Mouse (Mus musculus) cortical plate, adult 2 months (tissue): ENCODE measurements around the gene Clpb. TPM values are rescaled to one million over a fixed set of nuclear protein-coding genes. Genes with fewer than 3 reads are reported as not detected.
A peak's percentile ranks its signal among the peaks of the same experiment; 100 is the strongest.

ENCODE experiments used
- H3K27ac ChIP-seq: fragments of 200-500 bp; 2 replicates; pipeline ENCODE4 v1.5.1; 2012; ENCODE audit warnings: low read length, control low read depth, inconsistent platforms; ENCODE audit not compliant: insufficient read depth
- H3K4me1 ChIP-seq: fragments of 200-500 bp; 2 replicates; pipeline ENCODE4 v1.6.1; 2011; ENCODE audit warnings: low read length; ENCODE audit not compliant: control insufficient read depth, insufficient read depth
- H3K4me3 ChIP-seq: fragments of 200-500 bp; 2 replicates; pipeline ENCODE4 v1.5.1; 2011; ENCODE audit warnings: mild to moderate bottlenecking, low read length, control low read depth; ENCODE audit not compliant: insufficient read depth
- CTCF ChIP-seq: fragments of 200-500 bp; IDR thresholded peaks from 2 replicates; pipeline ENCODE4 v1.5.1; 2011; ENCODE audit warnings: mild to moderate bottlenecking, control low read depth, low read length; ENCODE audit not compliant: insufficient read depth; ENCODE audit errors: extremely low read depth
- POLR2A ChIP-seq: fragments of 200-500 bp; IDR thresholded peaks from 2 replicates; pipeline ENCODE4 v1.6.1; 2011; ENCODE audit warnings: mild to moderate bottlenecking, low read length, control low read depth; ENCODE audit not compliant: insufficient read depth; ENCODE audit errors: extremely low read depth
- polyA plus RNA-seq: library from polyadenylated mRNA; depleted of rRNA; stranded (reverse); fragments of >200 nt; gene quantifications from 2 replicates; pipeline ENCODE4 v1.2.3, GENCODE M21; 2012

The Clpb gene
- polyA plus RNA-seq, 1 experiment, result 48.1 TPM

DNA sequence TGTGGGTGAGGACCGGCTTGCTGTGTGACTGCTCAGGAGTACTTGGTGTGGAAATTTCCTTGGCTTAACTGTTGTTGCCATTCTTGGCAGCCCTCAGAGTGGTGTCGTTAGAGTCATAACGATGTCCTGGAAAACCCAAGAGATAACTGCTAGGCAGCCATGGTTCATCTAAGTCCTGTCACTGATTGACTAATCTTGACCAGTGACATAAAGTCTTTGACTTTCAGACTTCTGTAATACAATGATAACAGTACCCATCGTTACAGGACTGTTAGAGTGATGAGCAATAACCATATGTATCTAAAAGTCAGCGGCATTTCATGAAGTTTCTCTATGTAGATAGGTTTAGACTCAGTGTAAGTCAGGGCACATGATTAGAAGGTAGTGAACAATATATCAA, 46.8 kb downstream of the Clpb start:
- H3K4me3 ChIP-seq, result no peak overlapping the region
- no peak overlapping the region for H3K27ac ChIP-seq
- no peaks in the 10 kb centered on the region; the same call in 1 of the 2 replicates for H3K4me1 ChIP-seq

DNA sequence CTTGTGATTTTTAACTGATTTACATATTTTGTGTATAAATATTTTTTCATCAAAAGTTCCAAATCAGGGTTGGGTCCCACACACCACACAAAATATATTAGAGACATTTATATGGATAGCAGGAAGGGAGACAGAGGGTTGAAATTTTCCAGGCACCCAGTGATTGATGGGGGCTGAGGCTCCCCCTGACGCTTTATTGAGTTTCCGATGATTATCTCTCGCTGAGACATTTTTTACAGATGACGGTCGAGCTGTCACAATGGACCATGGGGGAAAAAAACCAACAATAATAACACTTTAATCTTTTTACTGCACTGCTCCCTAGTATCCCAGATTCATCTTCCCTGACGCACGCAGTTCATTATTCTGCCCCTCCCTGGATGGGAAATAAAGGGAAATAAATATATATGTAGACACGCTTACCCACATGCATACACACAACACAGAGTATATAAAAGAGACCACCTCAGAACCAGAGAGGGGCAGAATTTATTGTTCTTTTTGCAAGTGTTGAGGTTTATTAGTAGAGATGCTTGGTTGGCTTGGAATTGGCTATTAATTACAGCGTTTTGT, 50.5 kb downstream of the Clpb start:
- Histone ChIP-seq H3K4me1 (no peaks in the 10 kb centered on the region; the same call in 1 of the 2 replicates), H3K4me3 (no peak overlapping the region), H3K27ac (no peak overlapping the region)
- no peak for TF ChIP-seq CTCF
- no peak for TF ChIP-seq POLR2A

More for the DNA sequence above, 46.8 kb downstream of the Clpb start:
- TF ChIP-seq CTCF (no peak), POLR2A (no peak)

DNA sequence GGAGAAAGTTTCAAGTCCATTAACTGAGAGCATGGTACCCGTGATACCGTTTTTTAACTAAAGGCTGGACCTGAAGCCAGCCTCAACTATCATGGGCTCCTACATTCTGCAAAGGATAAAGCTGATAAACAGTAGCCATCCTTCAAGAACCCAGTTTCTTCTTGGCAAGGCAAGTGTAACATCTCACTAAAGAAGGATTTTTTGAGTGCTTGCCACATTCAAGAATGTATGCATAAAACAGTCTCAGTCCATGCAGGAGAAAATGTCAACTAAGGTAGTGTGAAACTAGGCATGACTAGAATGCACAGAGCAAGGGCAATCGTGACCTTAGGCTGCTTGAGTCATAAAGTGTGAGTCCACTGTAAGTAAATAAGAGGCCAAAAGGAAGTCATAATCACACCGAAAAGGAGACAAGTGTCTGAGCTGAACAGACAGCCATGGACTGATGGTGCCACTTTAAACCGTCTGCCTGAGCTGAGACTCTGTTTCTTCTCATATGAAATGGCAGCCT, 51.7 kb downstream of the Clpb start:
- TF ChIP-seq POLR2A, result no peak
- no peak for TF ChIP-seq CTCF
- H3K27ac ChIP-seq, result no peak overlapping the region
- no peak overlapping the region for H3K4me3 ChIP-seq
- peaks cover under 1% of the 10 kb centered on the region; the same call in 1 of the 2 replicates for H3K4me1 ChIP-seq

DNA sequence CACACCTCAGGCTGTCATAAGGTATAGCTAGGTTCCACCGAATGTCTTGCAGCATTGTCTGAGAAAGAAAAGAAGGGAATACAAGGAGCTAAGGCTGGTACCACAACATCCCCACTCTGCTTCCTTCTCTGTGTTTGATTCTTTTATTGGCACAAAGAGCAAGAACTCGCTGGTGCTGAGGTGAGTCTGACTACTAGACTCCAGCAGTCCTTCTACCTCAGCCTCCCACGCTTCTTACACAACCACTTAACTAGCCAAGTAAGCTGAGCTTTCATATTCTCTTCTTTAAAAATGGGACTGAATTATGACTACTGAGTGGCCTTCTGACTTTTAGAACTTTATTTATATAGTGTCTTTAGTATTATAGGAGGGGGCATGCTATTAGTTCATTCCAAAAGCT, 56.9 kb downstream of the Clpb start:
- Histone ChIP-seq H3K4me3 (no peak overlapping the region), H3K27ac (no peak overlapping the region), H3K4me1 (peaks cover 4% of the 10 kb centered on the region; the same call in 1 of the 2 replicates)
- no peak for TF ChIP-seq CTCF
- no peak for TF ChIP-seq POLR2A

DNA sequence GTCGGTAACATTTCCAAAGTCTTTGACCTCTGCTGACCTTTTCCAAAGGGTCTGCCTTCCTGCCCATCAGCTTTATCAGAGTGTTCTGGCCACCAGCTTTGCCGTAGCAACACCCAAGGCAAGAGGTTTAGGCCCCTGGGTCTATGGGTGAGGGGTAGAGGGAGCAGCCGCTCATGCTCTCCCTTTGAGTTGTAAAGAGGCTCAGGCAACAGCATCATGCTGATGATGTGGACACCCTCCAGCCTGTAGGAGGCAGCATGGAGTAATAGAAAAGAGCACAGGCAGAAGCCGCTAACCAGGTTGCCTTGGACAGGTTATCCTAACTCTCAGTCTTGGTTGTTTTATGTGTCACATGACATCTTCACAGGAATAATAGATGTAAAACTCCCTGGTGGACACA, 61.6 kb downstream of the Clpb start:
- Histone ChIP-seq H3K27ac (no peak overlapping the region), H3K4me3 (no peak overlapping the region), H3K4me1 (peaks cover 7% of the 10 kb centered on the region; the same call in 1 of the 2 replicates)
- TF ChIP-seq POLR2A, result no peak
- TF ChIP-seq CTCF, result peak; percentile 40

DNA sequence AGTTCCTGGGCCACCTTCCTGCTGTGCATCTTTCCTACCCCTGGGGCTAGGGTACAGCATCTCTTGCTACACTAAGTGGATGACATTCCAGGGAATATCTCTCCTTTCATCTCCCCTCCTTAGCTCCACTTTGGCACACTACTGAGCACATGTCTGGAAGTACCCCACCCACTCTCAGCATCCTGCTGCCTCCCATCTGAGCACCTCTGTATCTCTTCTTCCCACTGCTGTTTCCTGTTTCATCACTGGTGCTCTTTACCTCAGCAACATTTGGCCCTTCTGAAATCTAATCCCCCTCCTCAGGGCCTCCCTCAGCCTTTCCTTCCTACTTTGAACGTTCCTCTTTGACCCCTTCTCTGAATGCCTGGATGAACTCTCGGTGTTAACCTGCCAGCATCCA, 63.5 kb downstream of the Clpb start:
- H3K4me3 ChIP-seq, result no peak overlapping the region
- peaks cover 9% of the 10 kb centered on the region; the same call in 1 of the 2 replicates for H3K4me1 ChIP-seq
- TF ChIP-seq CTCF, result no peak
- no peak for TF ChIP-seq POLR2A
- no peak overlapping the region for H3K27ac ChIP-seq

DNA sequence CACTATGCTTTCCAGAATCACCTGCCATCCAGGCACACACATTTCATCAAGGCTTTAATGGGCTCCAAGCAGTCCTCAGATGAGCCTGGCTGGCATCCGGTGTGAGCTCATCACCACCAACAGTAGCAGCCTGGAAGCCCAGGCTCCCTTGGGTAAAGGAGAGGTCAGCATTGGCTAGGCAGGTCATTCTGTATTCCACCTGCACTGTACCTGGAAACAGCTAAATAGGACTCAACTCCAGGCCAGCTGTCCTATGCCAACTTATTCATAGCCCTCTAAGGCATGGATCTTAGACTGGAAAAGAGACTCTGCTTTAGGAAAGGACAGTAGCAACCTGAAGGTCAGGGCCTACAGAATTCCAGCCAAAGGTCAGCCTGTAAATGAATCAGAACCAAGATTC, 68.7 kb downstream of the Clpb start:
- H3K4me3 ChIP-seq, result no peak overlapping the region
- no peak overlapping the region for H3K27ac ChIP-seq
- H3K4me1 ChIP-seq, result peaks cover 7% of the 10 kb centered on the region
- no peak for TF ChIP-seq POLR2A
- no peak for TF ChIP-seq CTCF

DNA sequence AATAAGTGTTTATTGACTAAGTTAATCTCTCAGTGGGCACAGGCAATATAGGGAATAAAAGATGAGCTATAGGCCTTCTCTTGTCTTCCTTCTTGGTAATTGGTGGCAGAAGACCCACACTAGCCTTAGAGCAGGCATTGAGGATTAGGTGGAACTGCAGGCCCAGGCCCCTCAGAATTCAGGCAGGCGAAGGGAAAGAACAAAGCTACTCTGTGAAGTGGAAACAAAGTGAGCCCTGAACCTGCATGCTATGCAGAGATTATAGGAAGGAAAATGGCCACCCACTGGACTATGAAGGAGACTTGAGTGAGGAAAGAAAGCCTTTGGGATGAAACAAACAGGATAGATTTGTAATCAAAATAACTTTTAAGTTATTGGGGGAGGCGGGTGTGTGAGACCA, 69.6 kb downstream of the Clpb start:
- peaks cover 7% of the 10 kb centered on the region for H3K4me1 ChIP-seq
- no peak overlapping the region for H3K27ac ChIP-seq
- TF ChIP-seq POLR2A (no peak), CTCF (no peak)
- H3K4me3 ChIP-seq, result no peak overlapping the region

DNA sequence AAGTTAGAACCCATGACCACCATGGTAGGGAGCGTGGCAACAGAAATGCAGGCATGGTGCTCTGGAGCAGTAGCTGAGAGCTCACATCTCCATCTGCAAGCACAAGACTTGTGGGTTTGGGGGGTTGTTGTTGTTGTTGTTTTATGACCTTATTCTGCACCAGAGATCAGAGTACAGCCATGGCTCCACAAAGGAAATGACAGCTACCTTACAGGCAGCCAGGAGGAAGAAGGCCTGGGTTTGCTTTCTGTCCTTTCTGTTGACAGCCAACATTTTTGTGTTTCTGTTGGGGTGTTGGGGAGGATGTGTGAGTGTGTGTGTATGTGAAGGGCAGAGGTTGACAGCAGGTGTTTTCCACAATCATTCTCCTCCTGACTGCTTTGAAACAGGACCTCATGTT, 71.9 kb downstream of the Clpb start:
- Histone ChIP-seq H3K4me3 (no peak overlapping the region), H3K4me1 (peaks cover 6% of the 10 kb centered on the region), H3K27ac (no peak overlapping the region)
- TF ChIP-seq POLR2A (no peak), CTCF (no peak)

DNA sequence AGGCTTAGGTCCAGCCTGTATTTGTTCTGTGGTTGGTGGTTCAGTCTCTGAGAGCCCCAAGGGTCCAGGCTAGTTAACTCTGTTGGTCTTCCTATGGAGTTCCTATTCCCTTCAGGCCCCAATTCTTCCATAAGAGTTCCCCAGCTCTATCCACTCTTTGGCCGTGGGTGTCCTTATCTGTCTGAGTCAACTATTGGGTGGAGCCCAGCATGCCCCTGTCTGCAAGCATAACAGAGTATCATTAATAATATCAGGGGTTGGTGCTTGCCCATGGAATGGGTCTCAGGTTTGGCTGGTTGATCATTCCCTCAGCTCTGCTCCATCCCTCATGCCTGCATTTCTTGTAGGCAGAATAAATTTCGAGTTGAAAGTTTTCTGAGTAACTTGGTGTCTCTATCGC, 74.3 kb downstream of the Clpb start:
- Histone ChIP-seq H3K4me1 (peaks cover 3% of the 10 kb centered on the region), H3K4me3 (no peak overlapping the region), H3K27ac (no peak overlapping the region)
- TF ChIP-seq CTCF (no peak), POLR2A (no peak)
